Mouse (Mus musculus) midbrain, embryonic 12.5 days (tissue): ENCODE measurements around the gene Map7. TPM values are rescaled to one million over a fixed set of nuclear protein-coding genes. Genes with fewer than 3 reads are reported as not detected.

ENCODE experiments used
- ATAC-seq: fragments of 200-750 bp; cut with Nextera tagmentation; 2 replicates; pipeline ENCODE4 v1.8.0; 2017; ENCODE audit warnings: low read depth, moderate TSS enrichment, moderate library complexity; ENCODE audit not compliant: low FRiP score
- H3K27ac ChIP-seq: fragments of 300-500 bp; sonication (generic); replicated peaks from 2 replicates; pipeline ENCODE4 v1.5.1; 2016; ENCODE audit warnings: mild to moderate bottlenecking
- H3K27me3 ChIP-seq: fragments of 300-500 bp; sonication (generic); 2 replicates; pipeline ENCODE4 v1.6.1; 2016; ENCODE audit warnings: mild to moderate bottlenecking
- H3K36me3 ChIP-seq: fragments of 300-500 bp; sonication (generic); 2 replicates; pipeline ENCODE4 v1.6.1; 2016
- H3K4me1 ChIP-seq: fragments of 300-500 bp; sonication (generic); 2 replicates; pipeline ENCODE4 v1.6.1; 2016
- H3K4me2 ChIP-seq: fragments of 300-500 bp; sonication (generic); replicated peaks from 2 replicates; pipeline ENCODE4 v1.6.1; 2016; ENCODE audit warnings: mild to moderate bottlenecking, moderate library complexity
- H3K4me3 ChIP-seq: fragments of 300-500 bp; sonication (generic); 2 replicates; pipeline ENCODE4 v1.5.1; 2016; ENCODE audit warnings: mild to moderate bottlenecking
- H3K9ac ChIP-seq: fragments of 300-500 bp; sonication (generic); replicated peaks from 2 replicates; pipeline ENCODE4 v1.6.1; 2016; ENCODE audit warnings: mild to moderate bottlenecking, moderate library complexity
- H3K9me3 ChIP-seq: fragments of 300-500 bp; sonication (generic); 2 replicates; pipeline ENCODE4 v1.6.1; 2016; ENCODE audit warnings: mild to moderate bottlenecking
- WGBS: fragments of 180-500 bp; shearing (Covaris S2); methylation state at CpG from one replicate; pipeline ENCODE4 v1.1.7; 2016; 5-methylcytosine and 5-hydroxymethylcytosine counted together
- polyA plus RNA-seq: library from polyadenylated mRNA; unstranded; fragments of >200 nt; fragmentation: Nextera tagmentation; extraction: Ambion mirVana; gene quantifications from 2 replicates; pipeline ENCODE4 v1.2.1, GENCODE M21; 2016

Map7 gene
- polyA plus RNA-seq, 1 experiment from 2014 or later: 5.5 TPM

- Histone ChIP-seq H3K9me3 (no peaks in the 10 kb centered on the region), H3K27me3 (no peaks in the 10 kb centered on the region), H3K9ac (no peak overlapping the region), H3K36me3 (no peaks in the 10 kb centered on the region), H3K4me2 (no peak overlapping the region), H3K4me3 (no peak overlapping the region), H3K27ac (no peak overlapping the region), H3K4me1 (no peaks in the 10 kb centered on the region)
- WGBS: 87% methylated on average over 8 of the region's 8 CpGs
- ATAC-seq: no peak
Measured at GRCm38 (mm10) chr10:20157021-20157726, 8.9 kb downstream of the Map7 start.

DNA sequence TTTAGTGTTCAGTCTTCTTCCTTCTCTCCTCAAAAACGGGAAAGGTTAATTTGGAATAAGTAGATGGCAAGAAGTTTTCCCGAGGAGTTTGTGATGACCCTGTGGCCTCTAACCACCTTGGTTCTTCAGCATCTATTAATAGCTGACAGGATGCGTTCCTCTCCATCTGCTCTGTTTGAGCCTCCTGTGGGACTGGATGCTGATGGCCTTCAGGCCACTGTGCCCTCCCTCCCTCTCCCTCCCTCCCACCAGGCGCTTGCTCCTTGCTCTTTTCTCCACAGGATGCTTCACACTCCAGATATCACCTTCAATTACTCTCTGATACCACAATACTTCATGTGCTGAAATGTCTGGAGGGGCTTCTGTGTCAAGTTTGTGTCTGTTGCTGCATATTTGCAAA, 10.5 kb downstream of the Map7 start:
- Histone ChIP-seq H3K9me3 (no peaks in the 10 kb centered on the region), H3K9ac (no peak overlapping the region), H3K4me2 (no peak overlapping the region), H3K36me3 (no peaks in the 10 kb centered on the region), H3K4me1 (no peaks in the 10 kb centered on the region), H3K4me3 (no peak overlapping the region), H3K27me3 (no peaks in the 10 kb centered on the region), H3K27ac (no peak overlapping the region)
- ATAC-seq: no peak
- 67% methylated on average over 4 of the region's 4 CpGs for WGBS

GRCm38 (mm10) chr10:20159308-20159707, 11.0 kb downstream of the Map7 start:
- no peak overlapping the region for H3K4me3 ChIP-seq
- WGBS: 85% methylated on average over 5 of the region's 5 CpGs
- no peaks in the 10 kb centered on the region for H3K4me1 ChIP-seq
- H3K27me3 ChIP-seq: no peaks in the 10 kb centered on the region
- H3K27ac ChIP-seq: no peak overlapping the region
- no peaks in the 10 kb centered on the region for H3K36me3 ChIP-seq
- no peak overlapping the region for H3K4me2 ChIP-seq
- ATAC-seq: no peak
- H3K9ac ChIP-seq: no peak overlapping the region
- no peaks in the 10 kb centered on the region for H3K9me3 ChIP-seq

- no peak for ATAC-seq
- no peak overlapping the region for H3K4me2 ChIP-seq
- no peaks in the 10 kb centered on the region for H3K27me3 ChIP-seq
- no peaks in the 10 kb centered on the region for H3K4me1 ChIP-seq
- WGBS: 67% methylated on average over 8 of the region's 8 CpGs
- no peak overlapping the region for H3K4me3 ChIP-seq
- no peaks in the 10 kb centered on the region for H3K9me3 ChIP-seq
- no peaks in the 10 kb centered on the region for H3K36me3 ChIP-seq
- no peak overlapping the region for H3K27ac ChIP-seq
- H3K9ac ChIP-seq: no peak overlapping the region
Measured at GRCm38 (mm10) chr10:20160914-20161313, 12.6 kb downstream of the Map7 start.

DNA sequence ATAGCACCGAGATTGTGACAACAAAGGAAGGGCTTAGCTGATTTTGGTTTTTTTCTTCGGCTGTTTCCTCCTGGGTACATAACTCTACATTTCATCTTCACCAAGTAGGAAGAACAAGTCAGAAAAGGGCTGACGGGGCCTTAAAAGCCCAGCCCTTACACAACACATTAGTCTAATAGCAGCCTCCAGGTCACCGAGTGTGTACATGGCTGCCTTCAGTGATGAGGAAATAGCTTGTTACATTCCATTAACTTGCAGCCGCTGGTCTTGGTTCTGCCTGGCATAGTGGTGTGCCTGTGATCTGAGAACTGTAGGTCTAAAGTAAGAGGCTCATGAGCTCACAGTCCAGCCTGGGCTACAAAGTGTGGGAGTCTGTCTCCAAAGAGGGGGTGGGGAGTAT, 16.5 kb downstream of the Map7 start:
- no peak overlapping the region for H3K27ac ChIP-seq
- no peak overlapping the region for H3K4me2 ChIP-seq
- H3K9ac ChIP-seq: no peak overlapping the region
- H3K4me3 ChIP-seq: no peak overlapping the region
- peaks cover 14% of the 10 kb centered on the region for H3K27me3 ChIP-seq
- H3K36me3 ChIP-seq: no peaks in the 10 kb centered on the region
- H3K4me1 ChIP-seq: no peaks in the 10 kb centered on the region
- ATAC-seq: no peak
- WGBS: 92% methylated on average over 5 of the region's 5 CpGs
- no peaks in the 10 kb centered on the region for H3K9me3 ChIP-seq

GRCm38 (mm10) chr10:20166797-20167196, 18.5 kb downstream of the Map7 start:
- 83% methylated on average over 11 of the region's 11 CpGs for WGBS
- no peaks in the 10 kb centered on the region for H3K36me3 ChIP-seq

GRCm38 (mm10) chr10:20167467-20167866, 19.2 kb downstream of the Map7 start:
- Histone ChIP-seq H3K36me3 (no peaks in the 10 kb centered on the region), H3K4me1 (peaks cover 18% of the 10 kb centered on the region), H3K4me2 (no peak overlapping the region), H3K9ac (no peak overlapping the region), H3K27me3 (peaks cover 24% of the 10 kb centered on the region), H3K27ac (no peak overlapping the region), H3K4me3 (no peak overlapping the region), H3K9me3 (no peaks in the 10 kb centered on the region)
- no peak for ATAC-seq
- WGBS: 96% methylated on average over 4 of the region's 4 CpGs

More at GRCm38 (mm10) chr10:20166797-20167196, 18.5 kb downstream of the Map7 start:
- no peak overlapping the region for H3K4me3 ChIP-seq
- H3K4me1 ChIP-seq: peaks cover 17% of the 10 kb centered on the region
- no peak overlapping the region for H3K9ac ChIP-seq
- no peaks in the 10 kb centered on the region for H3K9me3 ChIP-seq
- peaks cover 18% of the 10 kb centered on the region for H3K27me3 ChIP-seq
- no peak overlapping the region for H3K27ac ChIP-seq
- no peak for ATAC-seq
- no peak overlapping the region for H3K4me2 ChIP-seq

DNA sequence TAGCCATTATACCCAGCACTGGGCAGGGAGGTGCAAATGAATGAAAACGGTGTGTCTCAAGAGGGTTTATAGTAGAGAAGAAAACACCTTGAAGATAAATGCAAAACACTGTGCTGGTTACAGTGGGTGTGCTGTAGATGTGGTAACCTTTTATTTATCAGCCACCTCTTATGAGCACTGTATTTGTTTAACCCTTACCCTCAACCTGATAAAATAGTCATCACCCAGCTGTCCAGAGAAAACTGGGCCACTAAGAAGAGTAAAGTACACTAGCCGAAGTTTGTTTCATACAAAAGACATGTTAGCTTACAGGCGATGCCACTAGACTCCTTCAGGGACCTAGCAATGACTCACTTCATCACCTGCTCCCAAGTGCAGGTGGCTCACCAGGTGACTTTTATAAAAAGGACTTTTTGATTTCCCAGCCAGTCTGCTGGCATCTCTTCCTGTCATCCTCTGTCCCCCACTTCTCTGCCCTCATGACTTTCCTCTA, 21.0 kb downstream of the Map7 start:
- H3K4me1 ChIP-seq: peaks cover 18% of the 10 kb centered on the region
- peaks cover 24% of the 10 kb centered on the region for H3K27me3 ChIP-seq
- no peak overlapping the region for H3K4me2 ChIP-seq
- no peaks in the 10 kb centered on the region for H3K9me3 ChIP-seq
- H3K4me3 ChIP-seq: no peak overlapping the region
- H3K9ac ChIP-seq: no peak overlapping the region; the same call in 1 of the 2 replicates
- ATAC-seq: no peak
- WGBS: 86% methylated on average over 3 of the region's 3 CpGs
- no peaks in the 10 kb centered on the region for H3K36me3 ChIP-seq
- H3K27ac ChIP-seq: no peak overlapping the region

GRCm38 (mm10) chr10:20169927-20170604, 21.8 kb downstream of the Map7 start:
- peak; percentile 20; the same call in 1 of the 2 replicates for ATAC-seq
- H3K4me2 ChIP-seq: peak overlapping the region; percentile 54
- H3K9ac ChIP-seq: peak overlapping the region; percentile 43
- H3K27me3 ChIP-seq: peaks cover 24% of the 10 kb centered on the region
- peak overlapping the region; percentile 25 for H3K4me3 ChIP-seq
- peak overlapping the region; percentile 60 for H3K27ac ChIP-seq
- H3K4me1 ChIP-seq: peaks cover 18% of the 10 kb centered on the region
- no peaks in the 10 kb centered on the region for H3K36me3 ChIP-seq
- H3K9me3 ChIP-seq: no peaks in the 10 kb centered on the region
- WGBS: 20% methylated on average over 19 of the region's 19 CpGs

DNA sequence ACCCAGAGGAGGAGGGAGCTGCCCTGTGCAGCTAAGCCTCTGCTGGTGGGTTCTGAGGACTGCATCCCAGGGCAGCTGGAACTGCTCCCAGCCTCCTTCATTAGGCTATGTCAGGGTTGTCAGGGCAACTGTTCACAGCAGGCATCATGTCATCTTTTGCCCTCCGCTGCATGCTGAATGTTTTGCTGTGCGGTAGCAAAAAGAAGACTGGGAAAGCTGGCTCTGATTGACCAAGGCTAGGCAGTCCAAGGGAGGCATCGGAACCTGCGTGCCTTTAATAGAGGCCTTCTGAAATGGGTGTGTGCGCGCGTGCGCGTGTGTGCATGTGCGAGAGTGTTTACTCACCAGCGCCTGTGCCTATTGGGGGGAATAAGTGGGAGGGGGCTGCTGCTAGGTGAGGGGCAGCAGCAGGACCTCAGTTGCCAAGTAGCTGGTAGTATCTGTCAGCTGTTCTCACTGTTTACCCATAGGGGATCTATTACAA, 22.4 kb downstream of the Map7 start:
- Histone ChIP-seq H3K4me3 (peak overlapping the region; percentile 25), H3K36me3 (no peaks in the 10 kb centered on the region), H3K4me2 (peak overlapping the region; percentile 54), H3K27ac (peak overlapping the region; percentile 60), H3K9ac (peak overlapping the region; percentile 43), H3K27me3 (peaks cover 24% of the 10 kb centered on the region), H3K9me3 (no peaks in the 10 kb centered on the region), H3K4me1 (peaks cover 18% of the 10 kb centered on the region)
- 20% methylated on average over 11 of the region's 11 CpGs for WGBS
- ATAC-seq: peak; percentile 98

- Histone ChIP-seq H3K27ac (peak overlapping the region; percentile 60; the same call in 1 of the 2 replicates), H3K4me2 (peak overlapping the region; percentile 54), H3K9me3 (no peaks in the 10 kb centered on the region), H3K36me3 (no peaks in the 10 kb centered on the region), H3K4me1 (peaks cover 18% of the 10 kb centered on the region), H3K9ac (no peak overlapping the region), H3K4me3 (peak overlapping the region; percentile 25), H3K27me3 (peaks cover 24% of the 10 kb centered on the region)
- 0 out of 2 replicates have a peak, but pooled peaks have one; percentile 1 for ATAC-seq
- WGBS: 61% methylated on average over 12 of the region's 12 CpGs
Measured at GRCm38 (mm10) chr10:20171209-20171608, 22.9 kb downstream of the Map7 start.

- H3K4me2 ChIP-seq: peak overlapping the region; percentile 54
- WGBS: 47% methylated on average over 4 of the region's 4 CpGs
- H3K9me3 ChIP-seq: no peaks in the 10 kb centered on the region
- H3K9ac ChIP-seq: no peak overlapping the region
- H3K27me3 ChIP-seq: peaks cover 24% of the 10 kb centered on the region
- no peaks in the 10 kb centered on the region for H3K36me3 ChIP-seq
- peaks cover 18% of the 10 kb centered on the region for H3K4me1 ChIP-seq
- no peak overlapping the region for H3K27ac ChIP-seq
- no peak for ATAC-seq
- H3K4me3 ChIP-seq: no peak overlapping the region
Measured at GRCm38 (mm10) chr10:20171756-20172155, 23.5 kb downstream of the Map7 start.
